9 mouse cellular contexts compared by ENCODE assay signal in the genomic region with DNA sequence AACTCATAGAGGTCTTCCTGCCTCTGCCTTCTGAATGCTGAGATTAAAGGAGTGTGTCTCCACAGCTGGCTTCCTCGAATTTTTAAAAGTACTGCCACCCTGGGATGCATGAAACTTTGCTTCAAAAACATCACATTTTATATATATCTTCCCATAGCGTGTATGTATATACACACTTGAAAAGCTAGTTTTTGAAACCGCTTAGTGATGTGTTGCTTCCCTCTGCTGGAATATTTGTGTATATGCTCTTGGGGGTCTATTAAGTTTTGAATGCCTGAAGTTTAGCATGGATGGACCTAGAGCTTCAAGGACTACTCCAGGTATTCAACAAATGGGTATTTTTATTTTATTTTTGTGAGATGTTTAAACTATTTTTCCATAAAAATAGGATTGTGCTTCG. TPM values are rescaled to one million over a fixed set of nuclear protein-coding genes. Genes with fewer than 3 reads are reported as not detected.
A peak's percentile ranks its signal among the peaks of the same experiment; 100 is the strongest.
DNase-seq lines count a peak whose midpoint lies in the region; ATAC-seq and TF ChIP-seq lines count a peak whose summit lies in the region.
"Had no signal": no experiment of that assay in that cellular context is flagged by ENCODE, and none has a peak within 500 bp of the region (broad histone marks: within the 10 kb centered on the region; RNA-seq: fewer than 3 reads in every experiment).

No protein-coding gene starts in this region.

- no peak overlapping the region for H3K4me3 ChIP-seq in heart, postnatal 0 days (ENCODE audit: low read depth, low read length)
- no peak overlapping the region for H3K4me3 ChIP-seq in embryonic facial prominence, embryonic 14.5 days (ENCODE audit: low read depth, low read length)
- H3K4me3 ChIP-seq: lung, embryonic 15.5 days had no signal

- H3K36me3 ChIP-seq in heart, postnatal 0 days (replicated peaks; ENCODE audit: control insufficient read depth, insufficient read depth, low read length), result no peaks in the 10 kb centered on the region
- H3K36me3 ChIP-seq in embryonic facial prominence, embryonic 14.5 days (ENCODE audit: control insufficient read depth, insufficient read depth, low read length), result no peaks in the 10 kb centered on the region
- H3K36me3 ChIP-seq in splenic B cell, adult 2 months (ENCODE audit: control insufficient read depth, insufficient read depth, low read length, poor library complexity, severe bottlenecking), result no peaks in the 10 kb centered on the region
- H3K36me3 ChIP-seq: lung, embryonic 15.5 days had no signal

- peaks cover 6% of the 10 kb centered on the region; the same call in 1 of the 2 replicates for H3K9me3 ChIP-seq in heart, postnatal 0 days (replicated peaks; ENCODE audit: control insufficient read depth, low read length)
- H3K9me3 ChIP-seq in embryonic facial prominence, embryonic 14.5 days (ENCODE audit: control insufficient read depth, low read length), result peaks cover 10% of the 10 kb centered on the region; the same call in 1 of the 2 replicates
- H3K9me3 ChIP-seq: lung, embryonic 15.5 days had no signal

- no peak for TF ChIP-seq EP300 in heart, postnatal 0 days (IDR thresholded peaks at IDR 0.05; ENCODE audit: low read depth)

- intact Hi-C loops in heart, postnatal 25 days (cut with DNase I), result loop anchor here (1.0 to 5.0 kb wide), 4 partner anchors 77 to 302 kb away; partner anchors contain the start of gene Arhgef3

- no peak overlapping the region for H3K9ac ChIP-seq in heart, postnatal 0 days (replicated peaks; ENCODE audit: low read depth, low read length)
- no peak overlapping the region for H3K9ac ChIP-seq in embryonic facial prominence, embryonic 14.5 days (ENCODE audit: low read depth, low read length)
- H3K9ac ChIP-seq: lung, embryonic 15.5 days had no signal

- peak; percentile 68 for DNase-seq in heart, postnatal 0 days (ENCODE audit: low spot score)
- DNase-seq in heart, postnatal 25 days (ENCODE audit: low spot score), result no peak
- peak; percentile 76 for DNase-seq in thymus, postnatal 0 days (ENCODE audit: low spot score)
- DNase-seq in thymus, postnatal 36 days, result no peak
- DNase-seq in embryonic facial prominence, embryonic 14.5 days (ENCODE audit: low spot score), result peak; percentile 62
- DNase-seq in splenic B cell, adult 2 months (ENCODE audit: low read depth, low spot score), result peak; percentile 83
- DNase-seq in kidney, postnatal 10 days, result no peak
- no peak for DNase-seq in adrenal gland, adult 2 months

- H3K27me3 ChIP-seq in heart, postnatal 0 days (ENCODE audit: control insufficient read depth, insufficient read depth, low read length), result no peaks in the 10 kb centered on the region
- H3K27me3 ChIP-seq in embryonic facial prominence, embryonic 14.5 days (replicated peaks; ENCODE audit: control insufficient read depth, insufficient read depth, low read length), result no peaks in the 10 kb centered on the region
- H3K27me3 ChIP-seq in splenic B cell, adult 2 months (ENCODE audit: control insufficient read depth, insufficient read depth, low read length, poor library complexity, severe bottlenecking), result no peaks in the 10 kb centered on the region
- H3K27me3 ChIP-seq: lung, embryonic 15.5 days had no signal

- no peaks in the 10 kb centered on the region for H3K4me1 ChIP-seq in heart, postnatal 0 days (ENCODE audit: control insufficient read depth, insufficient read depth)
- H3K4me1 ChIP-seq in embryonic facial prominence, embryonic 14.5 days (ENCODE audit: control insufficient read depth, insufficient read depth, low read length), result no peaks in the 10 kb centered on the region
- H3K4me1 ChIP-seq: lung, embryonic 15.5 days had no signal

- peak; percentile 84 for TF ChIP-seq CTCF in heart, postnatal 0 days (IDR thresholded peaks at IDR 0.05; ENCODE audit: low read depth)

- 25% methylated on average over 4 of the region's 4 CpGs for WGBS in heart, postnatal 0 days
- 43% methylated on average over 4 of the region's 4 CpGs for WGBS in embryonic facial prominence, embryonic 14.5 days

- no peak overlapping the region for H3K27ac ChIP-seq in heart, postnatal 0 days (ENCODE audit: low read depth)
- no peak overlapping the region for H3K27ac ChIP-seq in embryonic facial prominence, embryonic 14.5 days (replicated peaks; ENCODE audit: low read depth, low read length)
- H3K27ac ChIP-seq: lung, embryonic 15.5 days had no signal

- no peak overlapping the region for H3K4me2 ChIP-seq in heart, postnatal 0 days (ENCODE audit: low read depth, low read length)
- H3K4me2 ChIP-seq in embryonic facial prominence, embryonic 14.5 days (ENCODE audit: low read depth, low read length), result no peak overlapping the region
- H3K4me2 ChIP-seq: lung, embryonic 15.5 days had no signal

- ATAC-seq in heart, postnatal 0 days (ENCODE audit: insufficient read depth, low read depth), result no peak
- peak; percentile 33; the same call in 1 of the 2 replicates for ATAC-seq in embryonic facial prominence, embryonic 14.5 days (ENCODE audit: low read depth)

RNA-seq across cellular contexts. Expression of gene Fam208a, which starts 14.7 kb away (rescaled TPM):
- 13.6 and 31.4 TPM in 2 replicates for total RNA-seq in heart, postnatal 0 days (2014; rRNA removed; ENCODE audit: low replicate concordance)
- 5.5 and 5.6 TPM in 2 replicates for polyA plus RNA-seq in heart, postnatal 0 days (2015; fragmentation: Nextera tagmentation; extraction: Ambion mirVana)
- total RNA-seq in heart, postnatal 25 days (2021), result 10 to 100 TPM; 10.2 to 12.4 TPM
- 11.1 and 16.7 TPM in 2 replicates for polyA plus RNA-seq in thymus, postnatal 0 days (2015; fragmentation: Nextera tagmentation; extraction: Ambion mirVana)
- 8.7 and 9.3 TPM in 2 replicates for polyA plus RNA-seq in embryonic facial prominence, embryonic 14.5 days (2014; fragmentation: Nextera tagmentation; extraction: Ambion mirVana)
- total RNA-seq in adrenal gland, adult 2 months (2021), result 10 to 100 TPM; 17.9 to 20.8 TPM
- 1.8 and 2.1 TPM in 2 replicates for polyA plus RNA-seq in adrenal gland, adult 2 months (2012; rRNA removed)

Comparison
In these comparisons a context has a peak if more than half of its experiments do, and no peak if none do; other contexts are left out.
1. DNase-seq: peak in heart, postnatal 0 days (single experiment), thymus, postnatal 0 days (single experiment), embryonic facial prominence, embryonic 14.5 days (single experiment) and splenic B cell, adult 2 months (single experiment); none in heart, postnatal 25 days (single experiment), thymus, postnatal 36 days (0 of 2), kidney, postnatal 10 days (single experiment) and adrenal gland, adult 2 months (single experiment).